Mouse (Mus musculus) ovary, postnatal 14 days (tissue): ENCODE results near the gene Gm13271.
A peak's percentile ranks its signal among the peaks of the same experiment; 100 is the strongest.
"Not testable (repeated sequence)": the region's sequence is repeated elsewhere in the genome, so short reads cannot be mapped to it uniquely, and the experiment has no call there.

ENCODE experiments used
- DNase-seq: peaks from one replicate; pipeline ENCODE4 v3.0.0; 2022; ENCODE audit warnings: low spot score

The Gm13271 gene

GRCm38 (mm10) chr4:88754818-88755340 is at the start of gene Gm13271:
Gene Gm13271, plus strand, starts transcription at chr4:88754868.
- peak; percentile 73 for DNase-seq

GRCm38 (mm10) chr4:88705924-88706323 is 48.7 kb upstream of the Gm13271 start:
- DNase-seq = no peak

GRCm38 (mm10) chr4:88707128-88707826 is 47.4 kb upstream of the Gm13271 start:
- no peak for DNase-seq

GRCm38 (mm10) chr4:88714281-88714680 is 40.4 kb upstream of the Gm13271 start:
- no peak for DNase-seq

- DNase-seq = no peak
Measured at GRCm38 (mm10) chr4:88715059-88715458, 39.6 kb upstream of the Gm13271 start.

- DNase-seq = no peak
Measured at GRCm38 (mm10) chr4:88718715-88719114, 36.0 kb upstream of the Gm13271 start.

- peak; percentile 83 for DNase-seq
Measured at GRCm38 (mm10) chr4:88721791-88722721, 32.6 kb upstream of the Gm13271 start, which contains the start of the genes Gm26566 and Klhl9. Gene Gm26566, plus strand, starts transcription at chr4:88721805. Gene Klhl9, minus strand, starts transcription at chr4:88722465.

- no peak for DNase-seq
Measured at GRCm38 (mm10) chr4:88723497-88724090, 31.1 kb upstream of the Gm13271 start.

- no peak for DNase-seq
Measured at GRCm38 (mm10) chr4:88726727-88727126, 27.9 kb upstream of the Gm13271 start.

- DNase-seq = no peak
Measured at GRCm38 (mm10) chr4:88727324-88727723, 27.3 kb upstream of the Gm13271 start.

GRCm38 (mm10) chr4:88738480-88738879 is 16.2 kb upstream of the Gm13271 start:
- peak; percentile 66 for DNase-seq

- no peak for DNase-seq
Measured at GRCm38 (mm10) chr4:88739036-88739435, 15.6 kb upstream of the Gm13271 start.

- DNase-seq = no peak
Measured at GRCm38 (mm10) chr4:88741426-88741825, 13.2 kb upstream of the Gm13271 start.

- DNase-seq = no peak
Measured at GRCm38 (mm10) chr4:88742771-88743371, 11.8 kb upstream of the Gm13271 start.

GRCm38 (mm10) chr4:88744207-88744606 is 10.5 kb upstream of the Gm13271 start:
- DNase-seq = no peak

- DNase-seq = no peak
Measured at GRCm38 (mm10) chr4:88749926-88750325, 4.7 kb upstream of the Gm13271 start.

GRCm38 (mm10) chr4:88756581-88757513 is 2.2 kb downstream of the Gm13271 start:
- DNase-seq = not testable (repeated sequence)

- DNase-seq = peak; percentile 87
Measured at GRCm38 (mm10) chr4:88757628-88758031, 3.0 kb downstream of the Gm13271 start.

GRCm38 (mm10) chr4:88758751-88759150 is 4.1 kb downstream of the Gm13271 start:
- DNase-seq = not testable (repeated sequence)

GRCm38 (mm10) chr4:88759610-88760268 is 5.1 kb downstream of the Gm13271 start, which contains the start of gene Gm13283:
Gene Gm13283, plus strand, starts transcription at chr4:88760119.
- DNase-seq = peak; percentile 34
